Comparison of ENCODE assay signal across 8 mouse cellular contexts in the genomic region with DNA sequence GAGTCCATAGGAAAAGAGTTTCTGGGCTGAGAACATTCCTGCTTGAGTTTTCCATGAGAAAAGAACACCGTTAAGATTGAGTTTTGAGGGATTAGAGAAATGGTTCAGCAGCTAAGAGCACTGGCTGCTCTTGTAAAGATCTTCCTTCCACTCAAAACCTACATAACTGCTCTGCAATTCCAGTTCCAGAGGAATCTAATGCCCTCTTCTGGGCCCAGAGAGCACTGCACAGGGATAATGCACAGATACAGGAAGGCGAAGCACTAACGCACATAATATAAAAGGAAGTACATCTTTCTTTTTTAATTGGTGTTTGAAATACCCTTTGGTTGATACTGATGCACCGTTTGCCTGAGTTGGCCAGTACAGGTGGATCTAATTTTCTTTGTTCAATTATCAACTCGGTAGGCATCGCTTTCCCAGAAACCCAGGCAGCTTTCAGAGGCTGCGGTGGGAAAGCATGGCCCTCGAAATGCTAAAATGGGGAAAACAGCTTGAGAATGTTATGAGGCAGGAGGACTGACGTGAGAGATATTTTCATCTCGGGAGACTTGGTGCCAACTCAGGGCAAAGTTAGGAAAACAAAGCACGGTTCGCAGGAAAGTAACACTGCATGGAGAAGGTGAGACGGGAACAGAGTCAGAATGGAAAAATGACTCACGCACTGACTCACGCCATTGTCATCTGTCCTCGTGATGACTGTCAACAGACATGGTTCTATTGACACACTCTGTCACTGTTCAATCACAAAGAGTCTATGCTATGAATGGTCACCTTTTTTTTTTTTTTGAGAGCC. TPM values are rescaled to one million over a fixed set of nuclear protein-coding genes. Genes with fewer than 3 reads are reported as not detected.
DNase-seq lines count a peak whose midpoint lies in the region; TF ChIP-seq lines count a peak whose summit lies in the region.

No protein-coding gene starts in this region.

- peak; percentile 28 for DNase-seq in gastrocnemius, adult 2 months
- DNase-seq in gastrocnemius, postnatal 4 days (ENCODE audit: low spot score in 2 of 2), result no peak
- DNase-seq in thymus, postnatal 25 days, result peak; percentile 8
- no peak for DNase-seq in thymus, adult 18-20 months
- DNase-seq in embryonic facial prominence, embryonic 10.5 days (ENCODE audit: low spot score), result peak; percentile 37
- DNase-seq in layer of hippocampus, postnatal 10 days (ENCODE audit: low spot score in 2 of 2), result peak; percentile 30 to 55
- DNase-seq in ovary, postnatal 14 days (ENCODE audit: low spot score), result no peak

- H3ac ChIP-seq in myocyte (ENCODE audit: control insufficient read depth, insufficient read length), result no peak overlapping the region

- peak overlapping the region; percentile 86 for H3K4me2 ChIP-seq in myocyte (ENCODE audit: low read depth)

- H3K79me2 ChIP-seq in myocyte (ENCODE audit: control insufficient read depth, insufficient read depth), result no peaks in the 10 kb centered on the region

- intact Hi-C loops in gastrocnemius, adult 2 months (cut with DNase I), result no loop called here

- 74% methylated on average over 16 of the region's 16 CpGs for WGBS in embryonic facial prominence, embryonic 10.5 days

- H3K36me3 ChIP-seq in embryonic facial prominence, embryonic 10.5 days (replicated peaks), result no peaks in the 10 kb centered on the region
- H3K36me3 ChIP-seq in myocyte (ENCODE audit: control insufficient read depth, insufficient read depth), result no peaks in the 10 kb centered on the region

- no peak overlapping the region for H3K27ac ChIP-seq in gastrocnemius, adult 2 months
- H3K27ac ChIP-seq in embryonic facial prominence, embryonic 10.5 days (replicated peaks), result no peak overlapping the region

- peaks cover 5% of the 10 kb centered on the region; the same call in 1 of the 2 replicates for H3K9me3 ChIP-seq in embryonic facial prominence, embryonic 10.5 days

- TF ChIP-seq CTCF in gastrocnemius, adult 2 months (IDR thresholded peaks at IDR 0.05), result peak; percentile 82

- peak overlapping the region; percentile 50 for H3K4me3 ChIP-seq in gastrocnemius, adult 2 months
- no peak overlapping the region for H3K4me3 ChIP-seq in embryonic facial prominence, embryonic 10.5 days
- H3K4me3 ChIP-seq in myocyte, result no peak overlapping the region

- H3K27me3 ChIP-seq in embryonic facial prominence, embryonic 10.5 days (replicated peaks; ENCODE audit: low read depth, poor library complexity, severe bottlenecking), result no peaks in the 10 kb centered on the region
- no peaks in the 10 kb centered on the region for H3K27me3 ChIP-seq in myocyte (ENCODE audit: control insufficient read depth, insufficient read depth, insufficient read length)

- H3K4me1 ChIP-seq in embryonic facial prominence, embryonic 10.5 days, result no peaks in the 10 kb centered on the region

- TF ChIP-seq POLR2A in myocyte (IDR thresholded peaks at IDR 0.05; ENCODE audit: insufficient read length, low read depth), result no peak

TF ChIP-seq in myocyte, 11 proteins besides CTCF, POLR2A, EP300 and RAD21:
- no peak for TF ChIP-seq MAX (IDR thresholded peaks at IDR 0.05; ENCODE audit: low read depth)
- TF ChIP-seq USF1 (IDR thresholded peaks at IDR 0.05; ENCODE audit: low read depth), result peak; percentile 54

RNA-seq across cellular contexts. Expression of a gene that starts 20.4 kb away (rescaled TPM):
- total RNA-seq in gastrocnemius, adult 2 months (2021), result 10 to 100 TPM; 12.2 to 12.9 TPM
- total RNA-seq in gastrocnemius, postnatal 4 days (2021), result 10 to 100 TPM; 17.1 to 19.8 TPM
- polyA plus RNA-seq in embryonic facial prominence, embryonic 10.5 days (2016; fragmentation: Nextera tagmentation; extraction: Ambion mirVana), result 1.5 and 3.5 TPM in 2 replicates
- 10 to 100 TPM; 30.0 to 31.9 TPM for total RNA-seq in layer of hippocampus, postnatal 10 days (2021)
- 2.9 TPM for polyA plus RNA-seq in myocyte (2012; fragmentation: generic; extraction: Trizol)

RNA-seq across cellular contexts. Expression of a gene that starts 41.0 kb away (rescaled TPM):
- 10 to 100 TPM; 38.0 to 50.1 TPM for total RNA-seq in gastrocnemius, adult 2 months (2021)
- total RNA-seq in gastrocnemius, postnatal 4 days (2021), result 10 to 100 TPM; 13.8 to 16.4 TPM
- 43.9 and 46.4 TPM in 2 replicates for polyA plus RNA-seq in embryonic facial prominence, embryonic 10.5 days (2016; fragmentation: Nextera tagmentation; extraction: Ambion mirVana)
- total RNA-seq in layer of hippocampus, postnatal 10 days (2021), result 10 to 100 TPM; 28.8 to 31.1 TPM
- polyA plus RNA-seq in myocyte (2012; fragmentation: generic; extraction: Trizol), result 2.9 TPM

Comparison
In these comparisons a context has a peak if more than half of its experiments do, and no peak if none do; other contexts are left out.
1. DNase-seq: peak in gastrocnemius, adult 2 months (single experiment), thymus, postnatal 25 days (single experiment), embryonic facial prominence, embryonic 10.5 days (single experiment) and layer of hippocampus, postnatal 10 days (2 of 2); none in gastrocnemius, postnatal 4 days (0 of 2), thymus, adult 18-20 months (0 of 2) and ovary, postnatal 14 days (single experiment).